Mouse (Mus musculus): ENCODE results near the gene Cdca8. TPM values are rescaled to one million over a fixed set of nuclear protein-coding genes. Genes with fewer than 3 reads are reported as not detected.
A peak's percentile ranks its signal among the peaks of the same experiment; 100 is the strongest.

Gene Cdca8
- total RNA-seq, 2 experiments from 2014 or later = 5.4 to 6.2 TPM

DNA sequence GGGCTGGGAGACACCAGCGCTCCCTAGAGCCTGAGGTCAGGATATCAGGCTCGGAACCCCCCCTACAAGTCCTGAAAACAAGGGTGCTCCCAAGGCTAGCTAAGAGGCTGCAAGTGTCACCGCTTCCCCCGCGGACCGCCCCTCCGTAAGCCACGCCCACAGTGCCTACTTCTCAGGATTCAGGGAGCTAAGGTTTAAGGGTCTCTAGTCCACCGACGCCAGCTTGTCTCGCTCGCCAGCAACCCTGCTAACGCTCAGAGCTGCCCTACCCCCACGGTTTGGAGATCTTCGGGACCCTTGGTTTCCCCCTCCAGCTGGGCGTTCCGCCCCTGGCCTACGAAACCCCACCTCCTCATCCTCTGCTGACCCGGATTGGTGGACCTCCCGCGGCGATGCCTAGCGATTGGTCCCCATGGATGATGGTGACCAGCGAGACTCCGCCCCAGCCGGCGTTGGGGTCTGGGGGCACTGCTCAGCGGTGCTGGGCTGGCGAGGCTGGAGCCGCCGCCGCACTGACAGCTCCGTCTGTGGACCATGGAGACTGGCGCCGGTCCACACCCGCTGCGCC, 57.7 kb downstream of the Cdca8 start:
- DNase-seq (ENCODE audit: low spot score in 2 of 2) = peak; percentile 80 to 85

- DNase-seq (ENCODE audit: low spot score in 2 of 2) = no peak
Observed at GRCm38 (mm10) chr4:124880599-124880998, 58.5 kb downstream of the Cdca8 start, which contains the start of gene Epha10. Epha10 (plus strand) TSS chr4:124880899.

DNA sequence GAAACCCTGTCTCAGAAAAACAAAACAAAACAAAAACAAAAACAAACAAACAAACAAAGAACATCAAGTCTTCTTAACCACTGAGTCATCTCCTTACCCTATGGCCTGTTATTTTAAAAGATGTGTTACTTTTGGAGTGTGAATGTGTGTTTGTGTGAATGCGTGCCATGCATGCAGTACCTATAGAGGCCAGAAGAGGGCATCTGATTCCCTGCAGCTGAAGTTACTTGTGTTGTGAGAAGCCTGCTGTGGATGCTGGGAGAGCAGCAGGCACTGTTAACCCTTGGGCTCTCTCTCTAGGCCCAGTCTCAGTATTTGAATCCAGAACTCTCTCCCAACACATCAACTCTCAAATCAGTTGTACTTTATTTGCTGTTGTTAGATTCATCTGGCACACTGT, 66.4 kb downstream of the Cdca8 start:
- no peak for DNase-seq (ENCODE audit: low spot score in 2 of 2)

Other genes with a start within 250 kb of the Cdca8 start
- gene Utp11, start 245.7 kb downstream of the Cdca8 start, total RNA-seq (2021) = 10 to 100 TPM; 17.8 to 18.5 TPM
- 1 to 10 TPM; 4.3 to 5.0 TPM for gene Fhl3, start 238.6 kb downstream of the Cdca8 start, total RNA-seq (2021)
- 10 to 100 TPM; 36.8 to 41.3 TPM for gene Sf3a3, start 224.5 kb downstream of the Cdca8 start, total RNA-seq (2021)
- 10 to 100 TPM; 37.8 to 38.9 TPM for gene Inpp5b, start 197.5 kb downstream of the Cdca8 start, total RNA-seq (2021)
- gene Mtf1, start 137.2 kb downstream of the Cdca8 start, total RNA-seq (2021) = 10 to 100 TPM; 20.6 to 24.1 TPM
- 10 to 100 TPM; 24.5 to 26.6 TPM for gene Yrdc, start 88.6 kb downstream of the Cdca8 start, total RNA-seq (2021)
- gene 1110065P20Rik, start 88.1 kb downstream of the Cdca8 start, total RNA-seq (2021) = 100 to 1,000 TPM; 107 to 115 TPM
- 10 to 100 TPM; 43.5 to 48.3 TPM for gene Maneal, start 77.1 kb downstream of the Cdca8 start, total RNA-seq (2021)
- 10 to 100 TPM; 12.8 to 16.9 TPM for gene Epha10, start 58.4 kb downstream of the Cdca8 start, total RNA-seq (2021)
- gene 9930104L06Rik, start 2.3 kb downstream of the Cdca8 start, total RNA-seq (2021) = 10 to 100 TPM; 19.0 to 21.8 TPM
- gene Rspo1, start 47.1 kb upstream of the Cdca8 start, total RNA-seq (2021) = 10 to 100 TPM; 13.7 to 16.4 TPM
- gene Gnl2, start 77.3 kb upstream of the Cdca8 start, total RNA-seq (2021) = 10 to 100 TPM; 73.5 to 74.9 TPM
- gene Dnali1, start 126.4 kb upstream of the Cdca8 start, total RNA-seq (2021) = 1 to 10 TPM; 1.4 to 1.6 TPM
- gene Snip1, start 127.4 kb upstream of the Cdca8 start, total RNA-seq (2021) = 10 to 100 TPM; 12.9 TPM
- gene Meaf6, start 145.8 kb upstream of the Cdca8 start, total RNA-seq (2021) = 100 to 1,000 TPM; 130 to 134 TPM
- under 1 TPM; 0.42 to 0.80 TPM for gene Zc3h12a, start 188.5 kb upstream of the Cdca8 start, total RNA-seq (2021)